Mouse (Mus musculus) liver, embryonic 11.5 days (tissue): ENCODE data around the gene Runx3. TPM values are rescaled to one million over a fixed set of nuclear protein-coding genes. Genes with fewer than 3 reads are reported as not detected.

Experiments
- ATAC-seq: fragments of 200-750 bp; cut with Nextera tagmentation; replicated peaks from 2 replicates; pipeline ENCODE4 v1.8.0; 2017; ENCODE audit warnings: moderate number of reproducible peaks, mild to moderate bottlenecking, moderate TSS enrichment, moderate library complexity; ENCODE audit not compliant: low FRiP score
- DNase-seq: peaks from one replicate; pipeline ENCODE4 v3.0.0-alpha.2; 2017; ENCODE audit warnings: low spot score
- H3K27ac ChIP-seq: fragments of 300-500 bp; sonication (generic); 2 replicates; pipeline ENCODE4 v1.5.1; 2014; ENCODE audit warnings: mild to moderate bottlenecking, low read depth, low read length, control low read depth
- H3K27me3 ChIP-seq: fragments of 300-500 bp; sonication (generic); replicated peaks from 2 replicates; pipeline ENCODE4 v1.6.1; 2014; ENCODE audit warnings: low read length, mixed read lengths; ENCODE audit not compliant: control insufficient read depth, insufficient read depth
- H3K36me3 ChIP-seq: fragments of 300-500 bp; sonication (generic); 2 replicates; pipeline ENCODE4 v1.6.1; 2014; ENCODE audit warnings: mild to moderate bottlenecking, low read length, moderate library complexity, mixed read lengths; ENCODE audit not compliant: control insufficient read depth, insufficient read depth
- H3K4me1 ChIP-seq: fragments of 300-500 bp; sonication (generic); replicated peaks from 2 replicates; pipeline ENCODE4 v1.6.1; 2014; ENCODE audit warnings: low read length, mixed read lengths; ENCODE audit not compliant: control insufficient read depth, insufficient read depth
- H3K4me2 ChIP-seq: fragments of 300-500 bp; sonication (generic); 2 replicates; pipeline ENCODE4 v1.6.1; 2014; ENCODE audit warnings: mild to moderate bottlenecking, control low read depth, moderate library complexity
- H3K4me3 ChIP-seq: fragments of 300-500 bp; sonication (generic); 2 replicates; pipeline ENCODE4 v1.5.1; 2014; ENCODE audit warnings: low read depth, low read length, control low read depth
- H3K9ac ChIP-seq: fragments of 300-500 bp; sonication (generic); 2 replicates; pipeline ENCODE4 v1.6.1; 2014; ENCODE audit warnings: low read depth, low read length, control low read depth
- H3K9me3 ChIP-seq: fragments of 300-500 bp; sonication (generic); 2 replicates; pipeline ENCODE4 v1.6.1; 2016; ENCODE audit warnings: low read length, inconsistent platforms, mixed read lengths; ENCODE audit not compliant: control insufficient read depth
- WGBS: fragments of 180-500 bp; shearing (Covaris S2); extraction: QIAGEN DNeasy Blood & Tissue Kit; methylation state at CpG from one replicate; pipeline ENCODE4 v1.1.7; 2014; 5-methylcytosine and 5-hydroxymethylcytosine counted together
- polyA plus RNA-seq: library from polyadenylated mRNA; unstranded; fragments of >200 nt; fragmentation: Nextera tagmentation; extraction: Ambion mirVana; gene quantifications from 2 replicates; pipeline ENCODE4 v1.2.1, GENCODE M21; 2014

Runx3 gene
- polyA plus RNA-seq, 1 experiment from 2014 or later = 0.71 TPM

- Histone ChIP-seq H3K4me3 (no peak overlapping the region), H3K4me1 (no peaks in the 10 kb centered on the region), H3K36me3 (no peaks in the 10 kb centered on the region), H3K9ac (no peak overlapping the region), H3K9me3 (no peaks in the 10 kb centered on the region), H3K4me2 (no peak overlapping the region), H3K27me3 (peaks cover 8% of the 10 kb centered on the region), H3K27ac (no peak overlapping the region)
- ATAC-seq = no peak
- WGBS = 28% methylated on average over 4 of the region's 4 CpGs
- no peak for DNase-seq
Observed at GRCm38 (mm10) chr4:135102761-135103160, 17.7 kb upstream of the Runx3 start.

DNA sequence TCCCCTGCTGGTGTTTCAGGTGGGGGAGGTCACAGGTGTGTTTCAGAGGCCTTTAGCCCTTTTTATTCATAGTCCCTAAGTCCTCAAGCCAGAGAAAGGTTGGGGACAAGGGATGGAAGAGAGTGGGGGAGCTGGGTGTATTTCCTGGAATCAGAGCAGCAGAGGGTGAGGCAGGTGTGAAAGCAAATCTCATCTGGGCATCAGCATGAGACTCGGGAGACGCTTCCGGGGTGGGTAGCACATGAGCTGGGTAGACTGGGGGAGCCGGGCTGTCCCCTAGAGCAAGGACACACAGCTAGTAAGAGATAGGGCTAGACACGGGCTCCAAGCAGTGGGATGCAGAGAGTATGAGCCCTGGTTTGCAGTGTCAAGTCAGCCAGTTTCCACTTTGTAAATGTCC lies 16.7 kb upstream of the Runx3 start:
- ATAC-seq = no peak
- Histone ChIP-seq H3K9me3 (no peaks in the 10 kb centered on the region), H3K9ac (no peak overlapping the region), H3K4me3 (no peak overlapping the region), H3K4me1 (no peaks in the 10 kb centered on the region), H3K27ac (no peak overlapping the region), H3K27me3 (peaks cover 9% of the 10 kb centered on the region), H3K4me2 (no peak overlapping the region), H3K36me3 (no peaks in the 10 kb centered on the region)
- WGBS = 39% methylated on average over 5 of the region's 5 CpGs
- no peak for DNase-seq

- Histone ChIP-seq H3K4me1 (no peaks in the 10 kb centered on the region), H3K36me3 (no peaks in the 10 kb centered on the region), H3K9me3 (no peaks in the 10 kb centered on the region; the same call in 1 of the 2 replicates), H3K4me2 (no peak overlapping the region), H3K27me3 (peaks cover 16% of the 10 kb centered on the region), H3K27ac (no peak overlapping the region), H3K9ac (no peak overlapping the region), H3K4me3 (no peak overlapping the region)
- 65% methylated on average over 4 of the region's 4 CpGs for WGBS
- ATAC-seq (no peak), DNase-seq (no peak)
Observed at GRCm38 (mm10) chr4:135106968-135107367, 13.5 kb upstream of the Runx3 start.

GRCm38 (mm10) chr4:135108666-135109065 lies 11.8 kb upstream of the Runx3 start:
- DNase-seq = no peak
- 42% methylated on average over 3 of the region's 3 CpGs for WGBS
- no peak overlapping the region for H3K27ac ChIP-seq
- H3K9me3 ChIP-seq = peaks cover 5% of the 10 kb centered on the region; the same call in 1 of the 2 replicates
- H3K36me3 ChIP-seq = no peaks in the 10 kb centered on the region
- H3K4me2 ChIP-seq = no peak overlapping the region
- no peak for ATAC-seq
- no peaks in the 10 kb centered on the region for H3K4me1 ChIP-seq
- H3K27me3 ChIP-seq = peaks cover 9% of the 10 kb centered on the region
- no peak overlapping the region for H3K4me3 ChIP-seq
- H3K9ac ChIP-seq = no peak overlapping the region

DNA sequence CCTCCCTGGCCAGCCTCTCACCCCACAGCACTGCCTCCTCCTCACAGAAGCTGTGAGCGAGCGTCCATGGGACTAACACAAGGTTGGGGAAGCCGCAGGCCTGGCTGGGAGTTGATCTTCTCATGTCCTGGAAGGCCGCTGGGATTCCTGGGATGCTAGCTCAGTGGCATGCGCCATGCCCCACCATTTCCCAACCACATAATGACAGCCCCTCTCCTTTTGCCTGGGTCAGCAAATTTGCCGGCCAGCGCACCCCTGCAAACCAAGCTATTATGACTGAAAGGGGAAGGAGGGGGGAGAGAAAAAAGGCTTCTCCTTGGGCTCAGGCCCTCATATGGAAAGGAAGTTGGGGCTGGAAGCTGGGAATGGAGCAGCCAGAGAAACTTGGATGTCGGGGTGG lies 6.8 kb upstream of the Runx3 start:
- Histone ChIP-seq H3K9me3 (peaks cover 5% of the 10 kb centered on the region; the same call in 1 of the 2 replicates), H3K27me3 (peaks cover 8% of the 10 kb centered on the region), H3K27ac (no peak overlapping the region), H3K9ac (no peak overlapping the region), H3K4me2 (no peak overlapping the region), H3K4me3 (no peak overlapping the region), H3K4me1 (no peaks in the 10 kb centered on the region), H3K36me3 (no peaks in the 10 kb centered on the region)
- ATAC-seq = no peak
- WGBS = 82% methylated on average over 8 of the region's 8 CpGs
- DNase-seq = no peak

- no peak overlapping the region for H3K9ac ChIP-seq
- no peak for DNase-seq
- no peaks in the 10 kb centered on the region for H3K36me3 ChIP-seq
- no peak overlapping the region for H3K4me3 ChIP-seq
- no peak overlapping the region for H3K27ac ChIP-seq
- H3K4me1 ChIP-seq = no peaks in the 10 kb centered on the region
- 80% methylated on average over 10 of the region's 10 CpGs for whole genome bisulfite sequencing
- peaks cover 5% of the 10 kb centered on the region; the same call in 1 of the 2 replicates for H3K9me3 ChIP-seq
- no peak for ATAC-seq
- H3K27me3 ChIP-seq = peaks cover 4% of the 10 kb centered on the region
- H3K4me2 ChIP-seq = no peak overlapping the region
Observed at GRCm38 (mm10) chr4:135114301-135114700, 6.2 kb upstream of the Runx3 start.

GRCm38 (mm10) chr4:135115426-135116170 lies 4.9 kb upstream of the Runx3 start:
- WGBS = 55% methylated on average over 14 of the region's 14 CpGs
- Histone ChIP-seq H3K4me2 (no peak overlapping the region), H3K27ac (no peak overlapping the region), H3K9me3 (peaks cover 5% of the 10 kb centered on the region; the same call in 1 of the 2 replicates), H3K4me1 (no peaks in the 10 kb centered on the region), H3K4me3 (no peak overlapping the region), H3K9ac (no peak overlapping the region), H3K27me3 (no peaks in the 10 kb centered on the region; the same call in 1 of the 2 replicates), H3K36me3 (no peaks in the 10 kb centered on the region)
- no peak for ATAC-seq
- no peak for DNase-seq

- H3K27me3 ChIP-seq = no peaks in the 10 kb centered on the region
- no peak overlapping the region for H3K4me2 ChIP-seq
Observed at GRCm38 (mm10) chr4:135116391-135116790, 4.1 kb upstream of the Runx3 start.

DNA sequence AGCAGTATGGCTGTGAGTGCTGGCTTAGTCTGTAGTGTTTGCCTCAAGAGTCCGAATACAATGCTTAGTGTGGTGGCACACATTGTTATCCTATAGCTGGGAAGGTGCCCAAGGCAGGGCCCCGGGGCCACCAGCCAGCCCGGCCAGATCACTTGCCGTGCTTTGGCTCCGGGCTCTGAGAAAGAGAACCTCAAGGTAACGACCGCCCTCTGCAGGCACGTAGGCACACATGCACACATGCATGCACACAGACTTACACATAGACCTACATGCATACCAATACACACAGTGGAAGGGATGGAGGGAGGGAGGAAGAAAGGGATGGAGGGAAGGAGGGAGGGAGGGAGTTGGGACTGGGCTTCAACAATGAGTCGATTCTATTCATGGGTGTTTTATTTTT lies 2.6 kb upstream of the Runx3 start:
- no peaks in the 10 kb centered on the region for H3K36me3 ChIP-seq
- WGBS = 90% methylated on average over 9 of the region's 9 CpGs
- no peak overlapping the region for H3K4me2 ChIP-seq
- no peak overlapping the region for H3K9ac ChIP-seq
- no peaks in the 10 kb centered on the region; the same call in 1 of the 2 replicates for H3K27me3 ChIP-seq
- DNase-seq = no peak
- H3K27ac ChIP-seq = no peak overlapping the region
- H3K9me3 ChIP-seq = no peaks in the 10 kb centered on the region
- H3K4me1 ChIP-seq = no peaks in the 10 kb centered on the region
- no peak for ATAC-seq
- no peak overlapping the region for H3K4me3 ChIP-seq

More at GRCm38 (mm10) chr4:135116391-135116790, 4.1 kb upstream of the Runx3 start:
- Histone ChIP-seq H3K9me3 (peaks cover 5% of the 10 kb centered on the region; the same call in 1 of the 2 replicates), H3K4me3 (no peak overlapping the region), H3K4me1 (no peaks in the 10 kb centered on the region), H3K27ac (no peak overlapping the region), H3K36me3 (no peaks in the 10 kb centered on the region), H3K9ac (no peak overlapping the region)
- WGBS = 63% methylated on average over 5 of the region's 5 CpGs
- no peak for DNase-seq
- no peak for ATAC-seq
